Mouse (Mus musculus) heart, adult 2 months (tissue): ENCODE measurements around the gene Tuba1b.

Source experiments
- CTCF ChIP-seq: fragments of 200-600 bp; IDR thresholded peaks from 2 replicates; pipeline ENCODE4 v1.8.1; 2022; ENCODE audit warnings: antibody characterized with exemption, mild to moderate bottlenecking, moderate library complexity
- EP300 ChIP-seq: fragments of 200-500 bp; IDR thresholded peaks from 2 replicates; pipeline ENCODE4 v1.6.1; 2011; ENCODE audit warnings: low read depth, low read length, control low read depth; ENCODE audit not compliant: insufficient read depth
- POLR2A ChIP-seq: fragments of 200-500 bp; IDR thresholded peaks from 2 replicates; pipeline ENCODE4 v1.6.1; 2011; ENCODE audit warnings: mild to moderate bottlenecking, low read depth, low read length, control low read depth; ENCODE audit not compliant: insufficient read depth

DNA sequence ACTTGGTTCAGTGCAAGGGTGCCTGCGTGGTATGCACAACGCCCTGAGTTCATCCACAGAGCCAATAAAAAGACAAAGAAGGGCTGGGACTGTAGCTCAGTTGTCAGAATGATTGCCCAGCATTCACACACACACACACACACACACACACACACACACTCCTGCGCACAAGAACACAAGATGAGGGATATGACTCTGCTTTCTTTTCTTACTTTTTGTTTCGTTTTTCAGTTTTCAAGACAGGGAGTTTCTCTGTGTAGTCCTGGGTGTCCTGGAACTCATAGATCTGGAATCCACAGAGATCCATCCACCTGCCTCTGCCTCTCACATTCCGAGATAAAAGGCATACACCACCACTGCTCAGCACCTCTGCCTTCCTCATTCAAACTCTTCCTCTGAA, 6.8 kb downstream of the Tuba1b start:
- no peak for TF ChIP-seq CTCF
- TF ChIP-seq POLR2A = no peak
- no peak for TF ChIP-seq EP300
